Mouse (Mus musculus) 3T3-L1 (cell line): ENCODE measurements around the gene Kdelr1.

Experiments
- DNase-seq: peaks from one replicate; pipeline ENCODE4 v3.0.0-alpha.2; 2015; ENCODE audit warnings: low read depth, low spot score

The Kdelr1 gene

DNA sequence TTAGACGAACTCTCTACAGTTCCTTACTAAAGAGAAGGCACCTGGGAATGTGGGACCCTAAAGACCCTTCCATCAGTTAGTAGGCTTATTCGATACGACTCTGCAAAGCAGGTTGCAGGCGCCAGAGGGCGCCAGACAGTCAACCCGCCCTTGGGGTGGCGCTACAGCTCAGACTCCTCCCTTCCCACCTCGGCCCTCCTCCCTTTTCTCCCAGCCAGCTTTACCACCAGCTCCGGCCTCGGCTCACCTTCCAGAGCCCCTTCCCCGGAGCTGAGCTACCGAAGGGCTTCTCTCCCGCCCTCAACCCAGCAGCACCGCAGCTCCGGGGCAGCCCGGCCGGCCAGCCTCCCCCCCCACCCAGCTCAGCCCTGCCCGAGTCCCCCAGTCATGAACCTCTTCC is at the start of gene Kdelr1:
Gene Kdelr1, plus strand, starts transcription at position 149 of the 400 bp plus-strand sequence.
- DNase-seq: peak; percentile 81

DNA sequence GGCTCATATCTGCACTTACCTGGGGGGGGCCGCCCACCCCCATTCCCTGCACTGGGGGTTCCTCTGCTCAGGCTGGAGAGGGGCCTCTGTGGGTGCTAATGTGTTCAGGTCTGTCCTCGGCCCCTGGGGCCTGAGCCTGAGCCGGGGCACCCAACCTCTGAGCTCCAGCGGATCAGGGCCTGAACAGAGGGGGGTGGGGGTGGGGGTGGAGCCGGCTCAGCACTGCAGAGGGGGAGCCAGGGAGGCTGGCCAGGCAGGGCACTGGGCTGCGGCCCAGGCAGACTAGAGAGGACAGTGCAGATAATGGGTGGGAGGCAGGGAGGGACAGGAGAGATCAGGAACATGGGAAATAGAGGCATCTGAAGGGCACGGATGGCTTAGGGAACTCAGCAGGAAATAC is 48.0 kb upstream of the Kdelr1 start, which contains the start of gene Kcnj14:
Gene Kcnj14, minus strand, starts transcription at position 185 of the 400 bp plus-strand sequence.
- DNase-seq: no peak

DNA sequence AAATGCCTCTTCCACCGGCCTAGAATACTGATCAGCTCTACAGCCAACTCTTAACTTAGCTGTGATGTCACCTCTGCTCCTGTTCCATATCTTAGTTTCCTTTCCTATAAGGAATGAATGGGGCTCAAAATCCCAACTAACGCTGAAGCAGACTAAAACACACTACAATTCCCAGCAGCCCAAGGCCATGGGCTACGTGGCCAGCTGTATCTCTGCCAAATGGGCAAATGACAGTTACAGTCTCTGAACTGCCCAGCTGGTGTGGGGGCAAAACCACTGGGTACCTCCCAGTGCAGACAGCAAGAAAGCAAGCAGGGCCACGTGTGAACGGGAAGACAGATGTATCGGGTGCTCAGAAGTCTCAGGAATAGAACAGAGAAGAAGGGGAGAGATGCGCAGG is 45.9 kb upstream of the Kdelr1 start:
- DNase-seq: no peak

DNA sequence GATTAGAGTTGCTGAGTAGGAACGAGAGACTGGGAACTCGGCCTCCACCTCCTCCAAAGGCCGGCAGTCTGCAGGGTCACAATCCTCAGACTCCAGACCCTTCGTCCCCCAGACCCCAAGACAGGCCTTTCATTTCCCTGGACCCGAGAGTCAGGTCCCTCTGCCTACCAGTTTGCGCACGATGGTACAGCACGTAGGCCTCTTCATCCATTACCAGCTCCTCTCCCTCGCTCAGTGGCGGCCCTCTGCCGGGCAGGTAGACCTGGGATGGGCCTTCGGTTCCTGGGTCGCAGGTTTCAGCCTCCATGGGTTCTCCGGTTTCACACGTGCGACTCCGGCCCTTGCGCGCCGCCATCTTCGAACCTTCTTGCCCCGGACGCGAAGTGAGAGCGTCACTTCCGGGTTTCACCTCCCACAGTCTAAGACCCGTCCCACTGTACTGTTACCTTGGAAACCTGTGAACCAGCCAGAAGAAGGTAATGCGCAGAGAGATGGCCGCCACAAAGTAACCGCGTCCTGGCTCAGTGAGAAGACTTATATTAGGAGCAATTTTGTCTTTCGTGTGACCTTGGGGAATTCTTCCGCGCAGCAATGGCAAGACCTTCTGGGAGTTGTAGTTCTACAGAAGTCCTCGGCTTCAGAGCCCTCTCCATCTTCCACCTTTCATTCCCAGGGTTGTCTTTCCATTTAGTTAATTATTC is 42.0 kb upstream of the Kdelr1 start, which contains the start of gene Grwd1:
Gene Grwd1, minus strand, starts transcription at position 518 of the 701 bp plus-strand sequence.
- DNase-seq: peak; percentile 94

DNA sequence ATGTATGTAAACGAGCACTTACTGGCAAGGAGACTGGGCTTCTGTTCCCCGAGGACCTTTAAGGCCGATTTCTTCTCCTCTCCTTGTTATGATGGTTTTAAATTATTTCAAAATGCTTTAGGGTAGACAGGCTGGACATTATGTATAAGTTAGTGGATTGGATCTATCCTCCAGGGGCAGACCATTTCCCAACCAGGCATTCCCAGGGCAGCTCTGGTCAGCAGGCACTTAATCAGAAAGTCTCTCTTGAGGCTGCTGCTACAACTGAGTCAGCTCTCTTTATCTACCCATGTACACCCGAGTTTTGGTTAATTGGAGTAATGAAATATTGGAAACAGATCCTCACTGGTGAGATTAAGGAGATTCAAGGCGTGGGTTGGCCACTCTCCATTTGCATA is 41.4 kb upstream of the Kdelr1 start:
- DNase-seq: peak; percentile 49

DNA sequence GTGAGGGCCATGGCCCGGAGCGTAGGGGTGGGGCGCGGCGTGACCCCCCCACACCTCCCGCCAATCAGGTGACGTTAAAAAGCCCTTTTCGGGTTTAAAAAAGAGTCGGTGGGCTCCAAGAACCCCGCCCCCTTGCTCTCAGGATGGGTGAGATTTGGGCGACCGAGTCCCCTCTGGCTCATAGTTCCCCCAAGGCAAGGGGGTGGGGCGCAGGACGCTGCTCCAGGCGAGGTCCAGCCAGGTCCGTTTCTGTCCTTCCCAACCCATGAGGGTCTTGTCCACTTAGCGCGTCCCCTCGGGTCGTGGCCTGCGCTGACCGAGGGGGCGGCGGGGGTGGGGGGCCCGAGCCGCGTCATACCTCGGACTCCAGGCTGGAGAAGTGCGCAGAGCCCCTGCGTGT is 40.1 kb upstream of the Kdelr1 start:
- DNase-seq: no peak

DNA sequence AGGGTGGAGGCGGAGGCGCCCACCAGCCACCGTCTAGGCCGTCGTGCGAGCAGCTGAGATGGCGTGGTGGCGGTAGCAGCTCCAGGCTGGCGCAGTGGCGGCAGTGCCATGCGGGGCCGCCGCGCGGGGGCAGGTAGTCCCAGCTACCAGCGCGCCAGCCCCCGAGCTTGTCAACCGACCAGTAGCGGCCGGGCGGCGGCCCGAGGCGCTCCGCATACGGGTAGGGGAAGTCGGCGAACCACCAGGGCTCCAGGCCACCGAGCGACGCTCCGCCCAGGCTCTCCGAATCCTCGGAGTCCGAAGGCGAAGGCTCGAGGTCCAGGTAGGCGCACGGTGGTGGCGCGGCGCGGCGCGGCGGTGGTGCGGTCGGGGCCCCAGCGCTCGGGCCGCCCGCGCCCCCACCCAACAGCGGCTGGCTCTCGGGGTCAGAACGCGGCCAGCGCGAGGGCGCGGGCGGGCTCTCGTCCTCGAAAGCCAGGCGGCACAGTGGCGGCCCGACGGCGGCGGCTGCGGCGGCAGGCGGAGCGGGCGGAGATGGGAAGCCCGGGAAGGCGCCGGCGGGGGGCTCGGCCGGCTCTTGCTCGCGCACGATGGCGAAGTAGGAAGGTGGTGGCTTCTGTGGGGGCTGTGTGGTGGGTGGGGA is 39.3 kb upstream of the Kdelr1 start:
- no peak for DNase-seq

DNA sequence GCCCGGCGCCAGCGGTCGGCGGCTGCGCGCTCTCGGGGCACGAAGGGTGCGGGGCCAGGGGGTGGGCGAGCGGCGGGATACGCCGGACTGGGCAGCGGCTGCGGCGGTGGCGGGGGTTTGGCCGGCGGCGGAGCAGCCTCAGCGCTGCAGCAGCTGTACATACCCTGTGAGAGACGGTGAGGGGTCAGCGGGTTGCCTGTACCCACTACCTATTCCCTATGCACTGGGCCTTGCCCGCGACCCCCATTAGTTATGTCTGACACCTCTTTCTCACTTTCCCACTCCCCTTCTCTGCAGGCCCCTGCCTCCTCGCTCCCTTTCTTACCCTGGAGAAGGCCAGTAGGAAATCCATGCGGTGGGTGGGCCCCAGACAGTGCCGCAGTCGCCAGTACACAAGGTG is 38.6 kb upstream of the Kdelr1 start:
- DNase-seq: no peak

DNA sequence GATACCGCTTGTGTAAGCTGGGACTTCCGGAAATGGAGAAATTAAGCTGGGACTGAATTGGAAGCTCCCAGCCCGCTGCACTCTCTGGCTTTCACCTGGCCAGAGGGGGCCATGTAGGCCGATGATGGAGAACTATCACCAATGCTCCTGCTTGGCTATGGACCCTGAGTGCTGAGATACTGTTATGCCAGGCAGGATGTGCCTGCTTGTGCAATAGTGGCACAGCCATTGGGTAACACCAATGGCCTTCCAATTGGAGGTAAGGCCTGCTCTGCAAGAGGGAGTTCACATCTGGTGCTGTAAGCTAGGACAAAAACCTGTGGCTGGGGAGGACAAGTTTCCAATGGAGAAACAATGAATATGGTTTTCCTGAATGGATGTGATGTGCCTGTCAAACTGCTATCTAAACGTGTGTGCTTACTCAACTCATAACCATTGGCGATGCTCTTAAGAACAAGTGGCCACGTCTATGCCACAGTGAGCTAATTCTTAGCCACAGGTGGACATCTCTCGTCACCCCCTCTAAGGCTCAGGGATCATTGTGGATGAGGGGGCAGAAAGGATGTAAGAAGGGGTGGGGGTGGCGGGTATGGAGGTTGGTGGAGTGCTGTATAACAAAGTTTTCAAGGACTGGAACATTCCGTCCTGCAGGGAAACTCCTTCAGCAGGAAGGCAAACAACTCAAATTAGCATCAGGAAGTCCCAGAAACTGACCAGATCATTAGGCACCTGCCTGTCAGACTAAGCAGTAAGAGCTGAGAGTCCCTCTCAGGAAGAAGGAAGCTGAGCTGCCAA is 29.4 kb upstream of the Kdelr1 start:
- DNase-seq: no peak

DNA sequence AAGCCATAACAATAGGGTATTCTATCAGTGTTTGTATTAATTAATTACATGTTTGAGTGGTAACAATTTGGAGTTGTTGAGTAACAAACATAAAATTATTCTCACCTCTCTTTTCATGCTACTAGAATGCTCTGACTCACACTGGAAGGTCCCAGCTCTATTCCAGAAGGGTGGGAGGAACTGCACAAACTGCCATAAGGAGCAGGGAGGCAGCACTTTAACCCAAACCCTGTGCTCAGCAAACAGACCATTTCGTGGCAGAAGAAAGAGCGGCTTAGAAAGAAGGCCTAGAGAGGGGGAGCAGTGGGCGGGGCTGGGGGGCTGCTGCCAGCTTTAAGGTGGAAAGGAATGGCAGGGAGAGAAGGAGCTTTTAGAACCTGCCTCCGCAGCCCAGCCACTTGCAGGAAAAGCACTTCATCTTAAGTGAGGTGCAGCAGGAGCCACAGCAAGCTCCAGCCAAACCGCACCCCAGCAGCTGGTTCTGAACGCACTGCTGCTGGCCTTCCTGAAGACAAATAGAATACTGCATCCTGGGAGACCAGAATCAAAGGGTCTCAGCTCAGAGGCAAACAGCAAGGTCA is 24.0 kb upstream of the Kdelr1 start:
- no peak for DNase-seq

DNA sequence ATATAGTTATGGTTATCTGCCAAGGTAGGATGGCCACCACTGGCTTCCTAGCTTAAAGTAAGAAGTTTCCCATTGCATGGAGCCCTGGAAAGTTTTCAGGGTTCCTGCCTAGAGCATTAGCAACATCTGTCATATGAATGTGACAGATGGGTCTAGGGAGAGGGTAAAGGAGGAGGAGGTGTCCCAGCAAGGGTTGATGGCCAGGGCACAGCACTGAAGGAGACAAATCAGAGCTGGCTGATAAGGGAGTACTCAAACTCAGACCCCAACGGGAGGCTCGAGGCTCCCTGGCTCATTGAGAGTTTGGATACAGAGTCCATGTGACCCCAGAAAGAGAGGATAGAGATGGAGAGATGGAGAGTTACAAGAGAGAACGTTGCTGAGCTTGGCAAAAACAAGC is 21.9 kb upstream of the Kdelr1 start:
- no peak for DNase-seq

DNA sequence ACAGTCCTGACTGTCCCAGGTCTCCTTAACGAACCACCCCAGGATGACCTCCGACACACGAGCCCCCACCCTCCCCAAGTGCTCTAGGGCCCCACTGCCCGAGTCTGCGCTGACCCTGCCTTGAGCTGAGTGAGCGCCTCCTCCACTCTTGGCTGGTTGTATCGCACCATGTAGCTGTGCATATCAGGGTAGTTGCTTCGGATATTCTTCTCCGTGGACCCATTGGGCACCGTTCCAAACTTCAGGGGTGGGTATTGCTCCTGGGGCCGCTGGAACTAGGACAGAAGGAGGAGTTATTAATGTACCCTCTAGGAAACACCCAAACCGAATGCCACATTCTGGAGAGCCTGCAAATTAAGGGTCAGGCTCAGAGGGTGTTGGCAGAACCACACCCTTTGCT is 19.5 kb upstream of the Kdelr1 start:
- DNase-seq: no peak

DNA sequence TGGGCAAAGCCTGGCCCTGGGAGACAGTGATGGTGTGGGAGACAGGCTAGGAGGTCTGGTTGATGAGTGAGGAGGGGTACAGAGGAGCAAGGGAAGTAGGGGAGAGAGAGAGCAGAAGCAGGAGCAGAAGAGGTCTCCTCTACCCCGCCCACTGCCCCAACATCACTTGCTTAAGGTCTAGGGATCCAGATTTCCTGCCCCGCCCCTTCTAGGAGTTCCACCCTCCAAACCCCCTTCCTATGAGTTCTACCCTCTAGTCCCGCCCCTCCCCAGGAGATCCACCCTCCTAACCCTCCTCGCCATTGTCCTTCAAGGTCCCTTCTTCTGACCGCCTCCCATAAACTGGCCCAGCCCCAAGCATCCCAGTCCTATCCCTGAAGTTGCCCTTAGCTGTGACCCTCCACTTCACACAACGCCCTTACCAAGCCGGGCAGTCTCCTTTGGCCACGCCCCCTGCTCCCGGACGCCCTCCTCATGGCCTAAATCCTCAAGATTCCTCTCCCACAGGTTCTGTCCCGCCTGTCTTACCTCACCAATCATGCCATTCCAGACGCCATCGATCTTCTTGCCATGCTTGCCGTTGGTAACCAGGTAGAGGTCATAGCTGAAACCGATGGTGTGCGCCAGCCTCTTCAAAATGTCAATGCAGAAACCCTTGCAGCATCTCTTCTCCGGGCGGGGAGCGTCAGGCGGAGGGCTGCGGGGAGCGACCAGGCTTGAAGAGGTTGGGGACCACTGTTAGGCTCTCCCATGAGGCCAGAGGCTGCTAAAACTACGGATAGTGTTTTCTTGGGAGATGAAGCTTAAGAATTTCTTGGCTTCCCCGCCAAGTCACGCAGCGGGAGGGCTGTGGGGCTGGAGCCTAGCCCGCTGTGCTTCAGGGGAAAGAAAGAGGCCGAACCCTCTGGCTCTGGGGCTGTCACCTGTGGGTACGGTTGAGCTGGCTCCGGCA is 15.3 kb upstream of the Kdelr1 start:
- no peak for DNase-seq

DNA sequence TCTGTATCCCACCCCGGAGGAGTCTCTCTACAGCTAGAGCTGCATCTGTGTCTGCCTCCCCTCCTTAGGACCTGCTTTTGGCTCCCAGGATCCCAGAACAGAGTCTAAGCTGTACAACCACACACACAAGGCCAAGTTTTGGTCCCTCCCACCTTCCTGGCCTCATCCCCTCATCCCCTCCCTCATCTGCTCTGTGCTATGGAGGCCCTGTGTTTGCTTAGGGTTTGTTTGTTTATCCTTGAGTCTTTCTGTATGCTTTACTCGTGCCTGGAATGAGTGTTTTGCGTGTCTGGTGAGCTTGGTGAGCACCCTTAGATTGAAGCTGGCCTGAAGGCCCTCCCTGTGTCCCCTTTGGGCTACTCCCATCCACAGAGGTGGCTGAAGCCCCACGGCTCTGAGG is 13.6 kb upstream of the Kdelr1 start:
- no peak for DNase-seq

DNA sequence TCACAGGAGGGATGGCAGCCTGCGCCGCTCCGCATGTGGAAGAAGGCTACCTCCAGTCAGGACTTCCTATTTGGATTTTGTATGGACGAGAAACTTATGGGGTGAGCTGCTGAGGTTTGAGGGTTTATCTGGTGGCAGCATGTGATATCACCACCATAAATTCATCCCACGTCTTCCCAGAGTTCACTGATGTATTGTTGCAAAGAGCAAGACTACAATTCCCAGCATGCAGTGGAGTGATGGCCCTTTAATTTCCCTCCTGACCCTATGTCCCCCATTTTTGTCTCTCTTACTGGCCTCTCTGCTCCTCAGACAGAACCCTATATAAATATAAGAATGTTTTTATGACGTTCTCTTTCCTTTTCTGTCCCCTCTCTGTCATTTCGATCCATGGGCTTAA is 9.8 kb upstream of the Kdelr1 start:
- no peak for DNase-seq

DNA sequence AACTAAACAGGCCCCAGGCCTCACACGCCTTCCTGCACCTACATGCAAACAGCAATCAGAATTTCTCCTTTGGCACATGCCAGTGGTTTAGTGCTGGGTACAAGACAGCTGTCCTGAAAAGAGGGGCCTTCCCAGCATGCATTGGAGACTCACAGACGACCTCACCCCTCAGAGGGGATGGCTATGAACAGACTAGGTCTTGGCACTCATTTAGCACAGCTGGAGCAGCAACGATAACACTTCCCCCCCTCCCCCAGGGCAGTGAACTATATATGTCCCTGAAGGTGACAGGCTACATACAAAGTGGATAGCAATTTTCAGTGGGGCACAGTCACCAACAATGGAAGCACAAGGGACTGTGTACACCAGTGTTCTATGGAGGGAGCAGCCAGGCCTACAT is 8.1 kb upstream of the Kdelr1 start:
- DNase-seq: no peak

DNA sequence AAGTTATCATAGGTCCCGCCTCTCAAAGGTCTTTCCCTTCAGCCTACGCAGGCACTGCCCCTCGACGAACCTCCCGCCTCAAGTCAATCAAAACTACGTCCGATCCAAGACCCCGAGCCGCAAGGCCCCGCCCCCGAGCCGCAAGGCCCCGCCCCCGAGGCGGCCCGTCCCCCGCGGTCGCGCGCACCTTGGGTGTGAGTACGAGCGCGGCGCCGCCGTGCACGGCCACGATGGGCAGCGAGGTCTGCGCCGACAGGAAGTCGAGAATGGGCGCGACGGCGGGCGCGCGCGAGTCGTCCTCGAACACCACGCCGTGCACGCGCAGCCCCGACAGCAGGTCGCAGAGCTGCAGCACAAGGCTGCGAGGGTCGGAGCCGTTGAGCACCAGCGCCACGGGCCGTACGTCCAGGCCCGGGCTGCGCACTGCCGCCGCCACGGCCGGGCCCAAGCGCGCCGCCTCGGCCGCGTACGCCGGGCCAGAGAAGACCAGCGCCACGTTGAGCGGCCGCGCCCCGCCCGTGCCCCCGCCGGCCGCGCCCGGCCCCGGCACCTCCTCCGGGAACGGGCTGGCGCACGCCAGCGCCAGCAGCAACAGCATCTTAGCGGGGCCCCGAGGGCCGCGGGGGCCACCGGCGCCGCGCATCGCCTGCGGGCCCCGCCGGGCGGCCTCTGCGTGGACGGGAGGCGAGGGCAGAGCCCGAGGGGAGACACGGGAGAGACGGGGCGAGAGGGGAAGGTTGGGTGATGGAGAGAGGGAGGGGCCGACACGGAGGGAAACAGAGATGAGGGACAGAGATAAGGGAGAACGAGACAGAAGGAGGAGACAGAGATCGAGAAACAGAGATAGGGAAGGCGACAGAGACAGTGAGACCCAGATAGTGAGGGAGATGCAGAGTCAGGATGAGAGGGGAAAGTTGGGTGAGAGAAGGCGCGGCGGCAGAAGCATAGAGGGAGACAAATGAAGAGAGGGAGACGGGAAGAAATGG is 6.4 kb upstream of the Kdelr1 start:
- DNase-seq: peak; percentile 81

DNA sequence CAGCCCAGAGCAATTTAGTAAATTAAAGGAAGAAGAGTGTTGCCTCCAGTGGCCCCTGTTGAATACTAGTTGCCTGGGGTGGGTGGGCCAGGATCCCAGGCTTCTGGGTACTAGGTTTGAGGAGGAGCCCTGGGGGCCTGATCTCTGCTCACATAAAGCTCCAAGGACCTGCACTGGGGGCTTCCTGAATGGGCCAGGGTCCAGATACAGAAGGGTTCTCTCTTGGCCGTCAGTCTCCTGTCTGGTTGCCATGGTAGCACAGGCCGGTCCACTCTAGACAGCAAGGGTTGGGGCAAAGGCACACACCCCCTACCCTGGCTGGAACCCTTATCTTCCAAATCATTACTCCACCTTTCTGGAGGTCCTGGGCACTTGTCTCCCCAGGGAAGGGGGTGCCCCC is 4.7 kb upstream of the Kdelr1 start:
- DNase-seq: no peak

DNA sequence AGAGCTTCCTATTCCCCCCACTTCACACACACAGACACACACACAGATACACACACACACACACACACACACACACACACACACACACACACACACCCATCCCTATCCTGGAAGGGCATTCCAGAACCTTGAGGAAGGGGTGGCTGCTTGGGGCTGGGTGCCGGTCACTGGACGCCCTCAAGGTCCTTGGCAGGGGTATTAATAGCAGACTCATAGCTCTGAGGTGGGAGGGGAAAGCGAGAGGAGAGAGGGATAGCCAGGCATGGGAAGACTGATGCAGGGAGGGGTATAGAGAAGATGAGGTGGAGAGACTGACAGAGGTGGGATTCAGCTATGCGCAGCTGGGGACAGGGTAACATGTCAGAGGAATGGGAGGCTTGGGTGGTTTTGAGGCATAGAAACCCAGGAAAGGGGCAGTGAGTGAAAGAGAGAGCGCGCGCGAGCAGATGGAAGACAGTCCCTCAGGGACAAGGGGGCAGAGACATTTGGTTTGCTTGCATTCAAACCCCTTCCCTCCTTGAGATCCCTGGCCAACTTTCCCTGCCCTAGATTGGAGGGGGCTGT is 3.4 kb upstream of the Kdelr1 start:
- no peak for DNase-seq

DNA sequence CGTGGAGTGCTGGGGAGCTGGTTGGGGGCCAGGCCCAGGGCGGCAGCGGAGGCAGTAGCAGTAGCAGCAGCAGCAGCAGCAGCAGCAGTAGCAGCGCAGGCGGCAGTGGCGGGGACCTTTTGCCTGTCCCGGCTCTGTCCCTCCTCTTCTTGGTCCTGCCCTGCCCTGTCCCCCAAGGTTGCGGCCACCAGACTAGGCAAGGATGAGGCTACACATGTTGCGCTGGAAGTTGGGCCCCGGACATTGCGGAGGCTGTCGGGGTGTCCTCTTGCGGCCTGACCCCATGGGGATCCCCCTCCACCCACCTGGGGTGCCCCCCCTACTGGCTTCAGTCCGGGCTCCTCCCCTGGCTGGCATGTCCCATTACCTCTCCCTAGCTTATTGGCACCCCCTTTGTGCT is 2.8 kb upstream of the Kdelr1 start:
- DNase-seq: no peak
